Mouse (Mus musculus) CH12.LX (cell line): ENCODE results near the gene Cdr2. TPM values are rescaled to one million over a fixed set of nuclear protein-coding genes. Genes with fewer than 3 reads are reported as not detected.

Source experiments
- DNase-seq: peaks from one replicate; pipeline ENCODE4 v3.0.0-alpha.2; 2013; ENCODE audit errors: extremely low read depth
- H3K27ac ChIP-seq: 2 replicates; pipeline ENCODE4 v1.5.1; 2012; ENCODE audit warnings: low read depth, mild to moderate bottlenecking, control low read depth, moderate library complexity; ENCODE audit not compliant: insufficient read depth
- H3K27me3 ChIP-seq: replicated peaks from 2 replicates; pipeline ENCODE3; 2012; ENCODE audit warnings: inconsistent platforms
- H3K36me3 ChIP-seq, 2 experiments: replicated peaks in 1 of 2; 2 replicates each; pipeline versions ENCODE3 to v1.6.1; 2012; ENCODE audit warnings: inconsistent platforms in 1 of 2, low read length in 1 of 2, mild to moderate bottlenecking in 1 of 2, mixed read lengths in 1 of 2, moderate library complexity in 1 of 2; ENCODE audit not compliant: control insufficient read depth in 1 of 2, insufficient read depth in 1 of 2
- H3K4me1 ChIP-seq, 2 experiments: 2 replicates each; pipeline ENCODE4 v1.6.1; 2012; ENCODE audit warnings: inconsistent platforms in 1 of 2, moderate library complexity in 1 of 2; ENCODE audit not compliant: insufficient read depth in 2 of 2, control insufficient read depth in 1 of 2
- H3K4me2 ChIP-seq: 2 replicates; pipeline ENCODE4 v1.6.1; 2012; ENCODE audit warnings: low read depth, mild to moderate bottlenecking, control low read depth; ENCODE audit not compliant: poor library complexity, insufficient read depth, severe bottlenecking
- H3K4me3 ChIP-seq, 3 experiments: fragments of 150-350 bp in 1 of 3; sonication (generic) in 1 of 3; replicated peaks in 1 of 3; 2 replicates each; pipeline versions ENCODE3 to v1.5.1; 2011 to 2012; ENCODE audit warnings: low read depth in 2 of 3, low read length in 2 of 3, mild to moderate bottlenecking in 2 of 3, moderate library complexity in 2 of 3, control low read depth in 1 of 3, improper control_type of control experiment in 1 of 3, inconsistent platforms in 1 of 3, mixed read lengths in 1 of 3; ENCODE audit not compliant: poor library complexity in 1 of 3
- H3K79me2 ChIP-seq: replicated peaks from 2 replicates; pipeline ENCODE4 v1.6.1; 2012; ENCODE audit warnings: mild to moderate bottlenecking, moderate library complexity; ENCODE audit not compliant: control insufficient read depth, poor library complexity, insufficient read depth, severe bottlenecking; ENCODE audit errors: extremely low read depth
- H3K9ac ChIP-seq: 2 replicates; pipeline ENCODE4 v1.6.1; 2012; ENCODE audit warnings: low read depth, mild to moderate bottlenecking, control low read depth, moderate library complexity; ENCODE audit not compliant: insufficient read depth
- H3K9me3 ChIP-seq: replicated peaks from 2 replicates; pipeline ENCODE3; 2012; ENCODE audit warnings: low read length, inconsistent platforms, mixed read lengths
- CHD1 ChIP-seq: IDR thresholded peaks from 2 replicates; pipeline ENCODE4 v1.6.1; 2012; ENCODE audit warnings: low read depth, low read length, improper control_type of control experiment, inconsistent platforms
- CHD2 ChIP-seq: IDR thresholded peaks from 2 replicates; pipeline ENCODE4 v1.6.1; 2011; ENCODE audit warnings: low read length, improper control_type of control experiment
- CTCF ChIP-seq, 2 experiments: IDR thresholded peaks in 1 of 2; conservative IDR thresholded peaks in 1 of 2; 2 replicates each; pipeline ENCODE4 v1.5.1; 2011 to 2012; ENCODE audit warnings: low read depth in 2 of 2, low read length in 2 of 2, improper control_type of control experiment in 1 of 2, inconsistent platforms in 1 of 2, mild to moderate bottlenecking in 1 of 2, moderate library complexity in 1 of 2
- E2F4 ChIP-seq: IDR thresholded peaks from 2 replicates; pipeline ENCODE4 v1.6.1; 2011; ENCODE audit warnings: low read depth, low read length, improper control_type of control experiment; ENCODE audit not compliant: insufficient replicate concordance
- ELF1 ChIP-seq: IDR thresholded peaks from 2 replicates; pipeline ENCODE4 v1.6.1; 2014; ENCODE audit warnings: low read depth, mild to moderate bottlenecking, inconsistent platforms, low read length, improper control_type of control experiment
- EP300 ChIP-seq: IDR thresholded peaks from 2 replicates; pipeline ENCODE4 v1.6.1; 2011; ENCODE audit warnings: low read length, improper control_type of control experiment
- GABPA ChIP-seq: IDR thresholded peaks from 2 replicates; pipeline ENCODE4 v1.6.1; 2012; ENCODE audit warnings: low read depth, low read length, improper control_type of control experiment, inconsistent platforms; ENCODE audit not compliant: insufficient replicate concordance
- HCFC1 ChIP-seq: IDR thresholded peaks from 2 replicates; pipeline ENCODE4 v1.6.1; 2012; ENCODE audit warnings: low read depth, mild to moderate bottlenecking, inconsistent platforms, low read length, improper control_type of control experiment
- IRF4 ChIP-seq: IDR thresholded peaks from 2 replicates; pipeline ENCODE4 v1.6.1; 2014; ENCODE audit warnings: low read depth, mild to moderate bottlenecking, inconsistent platforms, low read length, improper control_type of control experiment
- JUN ChIP-seq: IDR thresholded peaks from 2 replicates; pipeline ENCODE4 v1.6.1; 2011; ENCODE audit warnings: low read depth, mild to moderate bottlenecking, low read length, improper control_type of control experiment, moderate library complexity; ENCODE audit not compliant: insufficient read depth
- JUND ChIP-seq: conservative IDR thresholded peaks from 2 replicates; pipeline ENCODE4 v1.6.1; 2011; ENCODE audit warnings: low read depth, low read length, improper control_type of control experiment
- KAT2A ChIP-seq: IDR thresholded peaks from 2 replicates; pipeline ENCODE4 v1.6.1; 2012; ENCODE audit warnings: low read length, improper control_type of control experiment, inconsistent platforms; ENCODE audit not compliant: insufficient replicate concordance
- MAFK ChIP-seq: IDR thresholded peaks from 2 replicates; pipeline ENCODE4 v1.6.1; 2011; ENCODE audit warnings: low read length, improper control_type of control experiment; ENCODE audit not compliant: insufficient replicate concordance
- MAX ChIP-seq: IDR thresholded peaks from 2 replicates; pipeline ENCODE4 v1.6.1; 2011; ENCODE audit warnings: low read length, improper control_type of control experiment
- MAZ ChIP-seq: IDR thresholded peaks from 2 replicates; pipeline ENCODE4 v1.6.1; 2012; ENCODE audit warnings: low read depth, mild to moderate bottlenecking, inconsistent platforms, low read length, improper control_type of control experiment, moderate library complexity
- MEF2A ChIP-seq: IDR thresholded peaks from 2 replicates; pipeline ENCODE4 v1.6.1; 2014; ENCODE audit warnings: low read depth, mild to moderate bottlenecking, inconsistent platforms, low read length, improper control_type of control experiment, borderline replicate concordance
- MXI1 ChIP-seq: IDR thresholded peaks from 2 replicates; pipeline ENCODE4 v1.6.1; 2011; ENCODE audit warnings: mild to moderate bottlenecking, low read depth, low read length, improper control_type of control experiment
- MYC ChIP-seq: IDR thresholded peaks from 2 replicates; pipeline ENCODE4 v1.6.1; 2011; ENCODE audit warnings: low read depth, mild to moderate bottlenecking, improper control_type of control experiment, low read length
- NELFE ChIP-seq: IDR thresholded peaks from 2 replicates; pipeline ENCODE4 v1.6.1; 2011; ENCODE audit warnings: low read depth, low read length, improper control_type of control experiment
- NRF1 ChIP-seq: IDR thresholded peaks from 2 replicates; pipeline ENCODE4 v1.6.1; 2014; ENCODE audit warnings: low read depth, mild to moderate bottlenecking, inconsistent platforms, low read length, improper control_type of control experiment, moderate library complexity
- PAX5 ChIP-seq: IDR thresholded peaks from 2 replicates; pipeline ENCODE4 v1.6.1; 2012; ENCODE audit warnings: low read length, inconsistent platforms, mixed read lengths
- POLR2AphosphoS2 ChIP-seq: IDR thresholded peaks from 2 replicates; pipeline ENCODE4 v1.6.1; 2011; ENCODE audit warnings: low read depth, low read length, improper control_type of control experiment
- SIN3A ChIP-seq: IDR thresholded peaks from 2 replicates; pipeline ENCODE4 v1.6.1; 2012; ENCODE audit warnings: low read length, improper control_type of control experiment, inconsistent platforms
- TBP ChIP-seq: conservative IDR thresholded peaks from 2 replicates; pipeline ENCODE4 v1.6.1; 2011; ENCODE audit warnings: low read depth, low read length, improper control_type of control experiment
- TCF12 ChIP-seq: IDR thresholded peaks from 2 replicates; pipeline ENCODE4 v1.6.1; 2014; ENCODE audit warnings: low read depth, mild to moderate bottlenecking, inconsistent platforms, low read length, improper control_type of control experiment
- UBTF ChIP-seq: IDR thresholded peaks from 2 replicates; pipeline ENCODE4 v1.6.1; 2012; ENCODE audit warnings: low read depth, mild to moderate bottlenecking, inconsistent platforms, low read length, improper control_type of control experiment, moderate library complexity
- USF2 ChIP-seq: conservative IDR thresholded peaks from 2 replicates; pipeline ENCODE4 v1.6.1; 2011; ENCODE audit warnings: low read depth, low read length, improper control_type of control experiment
- ZC3H11A ChIP-seq: IDR thresholded peaks from 2 replicates; pipeline ENCODE4 v1.6.1; 2012; ENCODE audit warnings: low read depth, mild to moderate bottlenecking, inconsistent platforms, low read length, improper control_type of control experiment
- ZKSCAN1 ChIP-seq: IDR thresholded peaks from 2 replicates; pipeline ENCODE4 v1.6.1; 2012; ENCODE audit warnings: low read depth, inconsistent platforms, low read length, improper control_type of control experiment, borderline replicate concordance
- ZMIZ1 ChIP-seq: IDR thresholded peaks from 2 replicates; pipeline ENCODE4 v1.6.1; 2012; ENCODE audit warnings: low read depth, mild to moderate bottlenecking, inconsistent platforms, low read length, improper control_type of control experiment
- ZNF384 ChIP-seq: IDR thresholded peaks from 2 replicates; pipeline ENCODE4 v1.6.1; 2012; ENCODE audit warnings: low read depth, low read length, improper control_type of control experiment, inconsistent platforms
- dilution Hi-C: fragments of 300-500 bp; cut with MboI; formaldehyde crosslinking; loops from 2 replicates; pipeline ENCODE4 v1.14.3; 2020; ENCODE audit warnings: low sequenced_read_pairs; ENCODE audit not compliant: extremely low pct_unique_long_range_greater_than_20kb, extremely low pct_ligation_motif_present
- in situ Hi-C: fragments of 300-500 bp; cut with MboI; formaldehyde crosslinking; loops from 3 replicates; pipeline ENCODE4 v1.14.3; 2019; ENCODE audit warnings: low sequenced_read_pairs, low pct_ligation_motif_present, low pct_unique_long_range_greater_than_20kb, mixed read lengths
- polyA plus RNA-seq: library from polyadenylated mRNA; unstranded; fragments of >175 nt; gene quantifications from 2 replicates; pipeline ENCODE4 v1.2.1, GENCODE M21; 2012; ENCODE audit warnings: low read depth; ENCODE audit not compliant: insufficient read length
- total RNA-seq, 2 experiments: library from RNA; depleted of rRNA; stranded (reverse); fragments of 300-350 nt in 1 of 2; fragments of >200 nt in 1 of 2; gene quantifications; 2 replicates each; pipeline ENCODE4 v1.2.3; 2012 to 2014

Gene Cdr2
- total and polyA plus RNA-seq, 3 experiments = 5.7 to 9.5 (median 8.7) TPM

DNA sequence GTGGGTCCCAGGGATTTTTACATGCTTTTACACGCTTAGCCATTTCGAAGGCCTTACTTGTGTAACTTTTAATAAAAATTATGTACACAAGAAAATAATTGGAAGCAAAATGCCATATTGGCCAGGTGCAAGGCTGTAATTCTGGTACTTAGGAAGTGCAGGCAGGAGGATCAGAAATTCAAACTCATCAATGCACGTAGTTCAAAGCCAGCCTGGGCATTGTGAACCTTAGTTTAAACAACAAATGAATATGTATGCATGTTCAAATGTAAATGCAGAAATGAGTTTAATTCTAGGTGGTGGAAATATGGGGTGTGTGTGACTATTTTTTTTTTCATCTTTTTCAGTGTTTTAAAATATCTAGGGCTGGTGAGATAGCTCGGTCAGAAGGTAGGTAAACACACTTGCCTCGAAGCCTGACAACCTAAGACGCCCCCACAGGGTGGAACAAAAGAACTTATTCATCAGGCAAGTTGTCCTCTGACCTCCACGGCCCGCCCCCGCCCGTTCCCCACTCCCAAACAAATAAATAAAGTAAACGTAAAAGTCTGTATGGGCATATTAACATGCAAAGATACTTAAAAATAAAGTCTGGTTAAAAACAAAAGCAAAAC is 65.7 kb downstream of the Cdr2 start:
- H3K9ac ChIP-seq = 0 out of 2 replicates have a peak overlapping the region, but pooled peaks have one; percentile 29
- dilution Hi-C loops (no loop called here), in situ Hi-C loops (no loop called here)
- no peak overlapping the region for H3K27ac ChIP-seq
- peaks cover 21% of the 10 kb centered on the region for H3K79me2 ChIP-seq
- H3K4me3 ChIP-seq = peak overlapping the region in 2 of 3 experiments; percentile 60 to 90
- peaks cover 0 to 32% of the 10 kb centered on the region in 2 experiments; a peak in 2 of 4 replicates for H3K4me1 ChIP-seq
- H3K27me3 ChIP-seq = no peaks in the 10 kb centered on the region
- H3K4me2 ChIP-seq = peak overlapping the region; percentile 79
- no peaks in the 10 kb centered on the region for H3K9me3 ChIP-seq
- TF ChIP-seq MXI1 = 0 out of 2 replicates have a peak, but pooled peaks have one; percentile 31
- peak in 1 of 2 experiments; percentile 27; a peak in 2 of 4 replicates for TF ChIP-seq CTCF (conservative IDR thresholded peaks at IDR 0.05 in 1 of 2, IDR thresholded peaks at IDR 0.05 in 1 of 2; ENCODE audit: low read depth in 2 of 2, low read length in 2 of 2)
- TF ChIP-seq JUN = no peak
- TF ChIP-seq MYC = 0 out of 2 replicates have a peak, but pooled peaks have one; percentile 21
- TF ChIP-seq ZMIZ1 = no peak
- no peak for TF ChIP-seq IRF4
- peak; percentile 40 for DNase-seq
- peaks cover 0 to 16% of the 10 kb centered on the region in 2 experiments for H3K36me3 ChIP-seq

DNA sequence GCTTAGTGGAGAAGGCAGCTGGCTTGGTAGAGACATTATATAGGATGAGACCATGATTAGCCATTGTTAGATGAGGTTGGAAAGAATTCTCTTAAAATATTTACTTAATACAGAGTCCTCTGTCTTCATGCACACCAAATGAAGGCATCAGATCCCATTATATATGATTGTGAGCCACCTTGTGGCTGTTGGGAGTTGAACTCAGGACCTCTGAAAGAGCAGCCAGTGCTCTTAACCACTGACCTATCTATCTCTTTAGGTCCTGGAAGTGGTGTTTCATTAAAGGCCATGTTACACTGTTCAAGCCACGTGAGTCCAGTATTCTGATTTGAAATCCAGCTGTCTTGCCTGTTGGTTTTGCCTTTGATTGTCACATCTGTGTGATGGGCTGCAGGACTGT is 68.8 kb downstream of the Cdr2 start:
- Histone ChIP-seq H3K36me3 (no peaks in the 10 kb centered on the region), H3K4me3 (no peak overlapping the region), H3K27ac (no peak overlapping the region), H3K27me3 (no peaks in the 10 kb centered on the region), H3K79me2 (no peaks in the 10 kb centered on the region), H3K9me3 (no peaks in the 10 kb centered on the region), H3K4me1 (peaks cover 0 to 14% of the 10 kb centered on the region in 2 experiments; a peak in 2 of 4 replicates), H3K4me2 (0 out of 2 replicates have a peak overlapping the region, but pooled peaks have one; percentile 4), H3K9ac (no peak overlapping the region)
- peak; percentile 41 for DNase-seq
- in situ Hi-C loops (loop anchor here (5.0 kb wide), 1 partner anchor 76 kb away; no protein-coding TSS in a partner anchor), dilution Hi-C loops (no loop called here)
- TF ChIP-seq MYC (0 out of 2 replicates have a peak, but pooled peaks have one; percentile 22), NELFE (no peak), JUND (no peak), HCFC1 (no peak), KAT2A (no peak), E2F4 (no peak), GABPA (no peak), POLR2AphosphoS2 (no peak), PAX5 (no peak), SIN3A (no peak), MAX (no peak), MEF2A (no peak), IRF4 (no peak), MAZ (no peak), TBP (peak; percentile 82), USF2 (no peak), ZMIZ1 (no peak), MXI1 (no peak), NRF1 (no peak), CHD2 (no peak), MAFK (no peak), CHD1 (no peak), ZKSCAN1 (no peak), EP300 (no peak), ZC3H11A (no peak), ELF1 (peak; percentile 15; the same call in 1 of the 2 replicates), UBTF (no peak), ZNF384 (no peak), JUN (no peak), TCF12 (no peak)
